Mouse (Mus musculus): ENCODE measurements around the gene Gmds.
A peak's percentile ranks its signal among the peaks of the same experiment; 100 is the strongest.

The Gmds gene

DNA sequence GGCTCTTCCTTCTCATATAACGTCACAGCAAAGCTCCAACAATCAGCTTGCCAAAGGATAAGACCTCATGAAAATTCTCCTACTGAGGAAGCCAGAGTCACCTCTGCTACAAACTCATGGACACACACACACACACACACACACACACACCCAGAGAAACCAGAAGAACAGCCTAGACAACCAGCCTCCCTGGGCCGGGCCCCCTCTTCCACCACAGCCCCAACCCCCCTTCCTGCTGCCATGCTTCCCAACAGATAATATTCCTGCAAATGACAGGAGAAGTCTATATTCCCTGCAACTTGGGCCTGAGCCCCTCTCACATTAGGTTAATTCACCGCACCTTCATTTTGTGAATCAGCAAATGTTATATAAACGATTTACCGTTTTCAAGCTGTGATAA, 545.4 kb downstream of the Gmds start:
- no peak for DNase-seq (ENCODE audit: low spot score in 2 of 2)

DNA sequence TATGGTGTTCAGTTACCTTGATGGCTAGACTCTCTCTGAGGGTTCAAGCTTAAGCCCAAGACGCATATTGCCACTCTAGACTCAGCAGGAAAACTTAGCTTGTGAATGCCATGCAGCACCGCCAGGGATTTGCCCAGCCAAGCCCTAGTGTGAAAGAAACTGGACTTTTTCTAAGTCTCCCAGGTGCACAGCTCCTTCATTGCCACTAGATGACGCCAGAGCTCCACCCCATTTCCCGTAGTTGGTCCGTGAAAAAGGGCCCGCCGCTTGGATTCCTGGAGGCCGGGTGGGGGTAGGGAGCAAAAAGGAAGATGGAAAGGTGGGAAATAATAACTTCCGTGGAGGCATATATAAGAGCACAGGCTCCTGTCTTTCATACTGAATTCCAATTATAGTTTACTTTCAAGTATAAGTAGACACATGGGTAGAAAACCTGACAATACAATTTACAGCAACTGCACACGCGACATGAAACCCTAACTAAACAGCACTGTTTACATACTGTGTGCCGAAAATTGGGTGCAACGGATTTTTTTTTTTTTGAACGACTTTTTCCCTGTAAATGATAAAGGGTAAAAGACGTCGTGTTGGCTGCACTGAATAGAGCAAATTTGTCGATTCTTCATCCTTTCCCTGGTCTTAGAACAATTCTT, 545.9 kb downstream of the Gmds start:
- DNase-seq (ENCODE audit: low spot score in 2 of 2): peak in 1 of 2 experiments; percentile 19

DNA sequence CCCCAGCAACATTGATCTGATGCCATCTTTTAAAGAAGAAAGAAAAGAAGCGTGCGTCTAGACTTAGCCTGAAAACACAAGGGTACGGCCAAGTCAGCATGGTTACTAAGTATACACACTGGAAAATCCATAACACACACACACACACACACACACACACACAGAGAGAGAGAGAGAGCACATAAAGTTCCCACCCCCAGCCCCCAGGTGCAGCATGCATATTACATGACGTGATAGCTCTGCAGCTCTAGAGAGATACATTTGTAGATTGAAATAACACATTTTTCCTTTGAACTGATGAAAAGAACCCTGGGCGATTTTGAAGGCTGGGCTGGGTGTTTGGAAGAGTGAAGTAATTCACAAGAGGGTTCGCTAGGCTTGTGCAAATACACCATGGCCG, 553.8 kb downstream of the Gmds start:
- no peak for DNase-seq (ENCODE audit: low spot score in 2 of 2)

DNA sequence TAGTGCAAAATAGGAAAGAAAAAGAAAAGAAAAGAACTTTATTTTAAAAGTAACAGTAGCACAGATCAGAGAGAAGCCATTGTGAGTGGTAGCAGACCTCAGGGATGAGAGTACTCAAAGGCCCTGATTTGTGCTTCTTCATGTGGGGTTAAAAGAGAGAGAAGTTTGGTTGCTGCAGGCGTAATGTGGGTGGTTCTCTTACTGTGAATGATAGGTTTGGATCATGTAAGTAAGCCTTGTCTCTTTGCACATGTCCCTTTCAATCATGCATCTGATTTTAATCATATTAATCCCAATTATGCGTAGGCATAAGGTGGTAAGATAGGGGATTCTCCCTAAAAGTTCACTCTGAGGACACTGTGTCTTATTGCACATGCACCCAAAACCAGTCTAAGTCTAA, 556.5 kb downstream of the Gmds start:
- DNase-seq (ENCODE audit: low spot score in 2 of 2): no peak

DNA sequence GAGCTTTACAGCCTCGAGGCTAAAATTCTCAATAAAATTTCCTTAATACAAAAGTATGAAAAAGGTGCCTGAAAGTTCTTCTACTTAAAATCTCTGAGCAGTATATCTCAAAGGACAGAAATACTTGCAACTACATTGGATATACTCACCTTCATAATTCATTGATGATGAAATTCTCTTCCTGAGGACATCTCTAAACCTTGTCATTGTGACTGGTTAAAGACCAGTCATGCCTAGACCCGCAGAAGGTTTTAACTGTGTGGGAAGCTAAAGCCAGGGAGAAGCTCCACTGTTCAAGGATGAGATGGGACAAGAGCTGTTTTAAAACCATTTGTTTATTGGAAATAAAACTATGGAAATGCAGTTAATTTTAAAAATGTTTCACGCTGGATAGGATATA, 558.2 kb downstream of the Gmds start:
- no peak for DNase-seq (ENCODE audit: low spot score in 2 of 2)

DNA sequence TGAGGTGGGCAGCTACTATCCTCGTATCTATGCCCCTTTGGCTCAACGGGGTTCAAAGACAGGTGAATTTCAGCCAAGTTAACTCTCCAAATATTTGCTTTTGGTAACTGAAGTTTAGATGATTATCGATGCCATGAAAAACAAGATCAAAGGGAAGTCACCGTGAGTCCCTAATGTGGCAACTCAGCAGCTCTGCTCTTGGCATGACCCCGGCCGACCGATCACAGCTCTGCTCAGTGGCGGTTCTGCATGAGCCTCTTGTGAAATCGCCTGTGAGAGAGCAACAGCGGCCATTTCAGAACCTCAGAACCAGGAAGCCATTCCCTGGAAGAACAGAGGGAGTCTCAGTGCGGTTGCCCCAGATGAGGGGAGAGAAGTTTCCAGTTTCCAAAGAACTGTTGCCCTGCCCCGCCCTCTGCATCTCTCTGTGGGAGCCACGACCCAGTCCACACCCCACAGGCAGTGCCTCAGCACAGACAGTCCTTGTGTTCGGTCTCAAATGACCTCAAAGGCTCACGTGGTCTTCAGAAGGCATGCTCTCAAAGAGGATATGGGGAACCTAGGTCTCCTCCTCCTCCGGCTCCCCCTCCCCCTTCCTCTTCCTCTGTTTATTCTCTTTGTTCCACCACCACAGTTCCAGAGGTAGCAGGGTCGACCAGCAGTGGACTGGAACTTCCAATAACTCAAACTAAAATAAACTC, 559.1 kb downstream of the Gmds start:
- no peak for DNase-seq (ENCODE audit: low spot score in 2 of 2)

DNA sequence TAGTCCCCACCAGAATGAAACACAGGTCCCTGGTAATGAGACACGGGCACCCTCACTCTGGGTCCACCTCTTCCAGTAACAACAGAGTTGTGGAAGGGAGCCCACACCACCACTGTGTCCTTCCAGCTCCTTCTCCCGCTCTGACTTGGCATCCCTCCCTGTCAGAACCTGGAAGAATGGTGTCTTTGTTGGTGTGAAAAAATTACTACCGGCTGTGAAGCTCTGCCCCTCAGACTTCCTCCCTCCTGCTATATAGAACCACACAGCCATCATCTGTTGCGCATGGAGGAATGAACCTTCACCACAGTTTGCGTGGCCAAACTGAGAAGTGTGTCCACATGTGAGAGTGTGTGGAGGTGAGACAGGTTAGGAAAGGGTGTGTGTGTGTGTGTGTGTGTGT, 562.8 kb downstream of the Gmds start:
- DNase-seq (ENCODE audit: low spot score in 2 of 2): no peak

DNA sequence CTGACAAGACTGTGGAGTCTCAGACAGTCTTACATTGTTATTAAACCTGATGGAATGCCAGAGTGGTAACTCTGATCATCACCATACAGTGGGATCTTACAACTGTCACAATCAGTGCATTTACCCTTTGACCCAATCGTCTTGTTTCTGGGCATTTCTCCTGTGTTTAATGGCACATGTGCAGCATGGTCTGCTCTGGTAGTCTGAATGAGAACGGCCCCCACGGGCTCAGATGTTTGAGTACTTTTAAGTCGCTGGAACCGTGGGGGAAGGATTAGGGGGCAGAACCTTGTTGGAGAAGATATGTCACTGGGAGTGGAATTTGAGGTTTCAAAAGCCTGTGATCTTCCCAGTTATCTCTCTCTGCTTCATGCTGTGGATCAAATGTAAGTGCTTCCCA, 565.7 kb downstream of the Gmds start:
- DNase-seq (ENCODE audit: low spot score in 2 of 2): no peak

Measured in heart, adult 9 months (tissue).